ENCODE assay signal across 28 mouse cellular contexts in the genomic region with DNA sequence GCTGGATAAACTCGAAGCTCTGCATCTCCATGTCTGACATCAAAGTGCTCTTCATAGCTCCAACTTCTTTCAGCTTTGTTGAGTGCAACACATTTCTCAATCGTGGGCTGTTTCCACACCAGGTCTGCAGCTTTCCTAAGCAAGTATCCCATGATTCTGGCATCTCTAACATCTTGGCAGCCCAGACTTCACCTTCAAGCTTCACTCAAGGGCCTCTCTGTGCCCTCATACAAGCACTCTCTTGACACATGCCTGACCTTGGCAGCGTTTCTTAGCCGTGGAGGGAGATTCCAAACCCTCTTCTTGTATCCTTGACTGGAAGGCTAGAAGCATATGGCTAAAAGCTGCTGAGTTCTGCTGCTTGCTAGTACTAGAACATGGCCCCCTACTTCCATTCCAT. TPM values are rescaled to one million over a fixed set of nuclear protein-coding genes. Genes with fewer than 3 reads are reported as not detected.
DNase-seq lines count a peak whose midpoint lies in the region; ATAC-seq lines count a peak whose summit lies in the region.
"Had no signal": no experiment of that assay in that cellular context is flagged by ENCODE, and none has a peak within 500 bp of the region (broad histone marks: within the 10 kb centered on the region; RNA-seq: fewer than 3 reads in every experiment).

No protein-coding gene starts in this region.

- no peak overlapping the region for H3K4me3 ChIP-seq in lung, embryonic 16.5 days (ENCODE audit: low read length)
- H3K4me3 ChIP-seq: embryonic facial prominence, embryonic 10.5 days; embryonic facial prominence, embryonic 13.5 days; heart, embryonic 10.5 days; heart, embryonic 13.5 days had no signal

- peak; percentile 61 for ATAC-seq in lung, embryonic 16.5 days (ENCODE audit: low read depth)
- ATAC-seq in erythroblast, adult 5-6 weeks (replicated peaks; ENCODE audit: low FRiP score, poor library complexity, severe bottlenecking): no peak
- ATAC-seq: forebrain, embryonic 14.5 days; forebrain, postnatal 0 days had no signal

- no peaks in the 10 kb centered on the region for H3K27me3 ChIP-seq in lung, embryonic 16.5 days (ENCODE audit: control insufficient read depth, insufficient read depth, low read depth, low read length)
- H3K27me3 ChIP-seq: CH12.LX; embryonic facial prominence, embryonic 13.5 days; heart, embryonic 13.5 days had no signal

- WGBS in lung, embryonic 16.5 days: 53% methylated on average over 4 of the region's 4 CpGs

- no peak overlapping the region for H3K4me2 ChIP-seq in lung, embryonic 16.5 days (ENCODE audit: low read depth, low read length)
- H3K4me2 ChIP-seq: embryonic facial prominence, embryonic 13.5 days; heart, embryonic 13.5 days; hindbrain, embryonic 14.5 days had no signal

- no peak overlapping the region for H3K27ac ChIP-seq in lung, embryonic 16.5 days (ENCODE audit: low read length)
- H3K27ac ChIP-seq: embryonic facial prominence, embryonic 10.5 days; embryonic facial prominence, embryonic 13.5 days; heart, embryonic 10.5 days; heart, embryonic 13.5 days; hindbrain, embryonic 14.5 days had no signal

- no peaks in the 10 kb centered on the region for H3K36me3 ChIP-seq in lung, embryonic 16.5 days (ENCODE audit: control insufficient read depth, insufficient read depth, low read length)
- H3K36me3 ChIP-seq: embryonic facial prominence, embryonic 10.5 days; embryonic facial prominence, embryonic 13.5 days; G1E; heart, embryonic 10.5 days had no signal

- peak; percentile 5 for DNase-seq in fat pad, adult 2 months (ENCODE audit: extremely low read depth, low read depth, low spot score)
- DNase-seq in lung, postnatal 14 days: peak; percentile 63
- DNase-seq in lung, postnatal 4 days: peak; percentile 64 to 83
- DNase-seq in heart, adult 8-10 months (ENCODE audit: low spot score): no peak
- no peak for DNase-seq in cerebellum, adult 8-10 months
- DNase-seq: adrenal gland, adult 2 months; adrenal gland, postnatal 14 days; B cell, adult 2 months; cerebellum, adult 11 months; cerebellum, adult 2 months; cerebellum, postnatal 10 days; cerebellum, postnatal 36 days; embryo, embryonic 11 days; forebrain, postnatal 0 days; gastrocnemius, postnatal 25 days; heart, adult 18-20 months; heart, postnatal 14 days; heart, postnatal 4 days had no signal

- H3K9ac ChIP-seq in lung, embryonic 16.5 days (ENCODE audit: low read length): no peak overlapping the region
- H3K9ac ChIP-seq: embryonic facial prominence, embryonic 13.5 days; forebrain, postnatal 0 days; heart, embryonic 13.5 days; hindbrain, embryonic 14.5 days had no signal

- no peaks in the 10 kb centered on the region for H3K4me1 ChIP-seq in lung, embryonic 16.5 days (replicated peaks; ENCODE audit: control insufficient read depth, insufficient read depth, low read length)
- H3K4me1 ChIP-seq: embryonic facial prominence, embryonic 10.5 days; embryonic facial prominence, embryonic 13.5 days; heart, embryonic 10.5 days; heart, embryonic 13.5 days had no signal

- no peaks in the 10 kb centered on the region for H3K9me3 ChIP-seq in lung, embryonic 16.5 days (ENCODE audit: control insufficient read depth, low read length)
- H3K9me3 ChIP-seq: embryonic facial prominence, embryonic 10.5 days; embryonic facial prominence, embryonic 13.5 days; G1E; heart, embryonic 10.5 days; heart, embryonic 13.5 days had no signal

RNA-seq across cellular contexts. Expression of a gene that starts 38.6 kb away (rescaled TPM):
- 14.9 and 16.0 TPM in 2 replicates for polyA plus RNA-seq in lung, embryonic 16.5 days (2015; fragmentation: Nextera tagmentation; extraction: Ambion mirVana)
- total RNA-seq in heart, adult 8-10 months (2022): 1 to 10 TPM; 1.7 to 2.0 (median 1.9) TPM
- total RNA-seq in erythroblast, adult 5-6 weeks (2015; ENCODE audit: low replicate concordance): not detected in 2 replicates
- not detected in 2 replicates for total RNA-seq in erythroblast, adult 5-6 weeks (2017; ENCODE audit: low replicate concordance)
- total RNA-seq: CH12.LX had no signal
- polyA plus RNA-seq: G1E had no signal

Comparison
In these comparisons a context has a peak if more than half of its experiments do, and no peak if none do; other contexts are left out.
1. DNase-seq: peak in fat pad, adult 2 months (single experiment), lung, postnatal 14 days (single experiment) and lung, postnatal 4 days (2 of 2); none in heart, adult 8-10 months (single experiment) and cerebellum, adult 8-10 months (single experiment).